Mouse (Mus musculus): Measurements from ENCODE around the gene Timm8a2.

The Timm8a2 gene

GRCm38 (mm10) chr14:122011768-122012167, 22.7 kb upstream of the Timm8a2 start:
- DNase-seq (ENCODE audit: low read depth, low spot score): no peak

- DNase-seq (ENCODE audit: low read depth, low spot score): no peak
Measured at GRCm38 (mm10) chr14:122012193-122012592, 22.3 kb upstream of the Timm8a2 start.

GRCm38 (mm10) chr14:122012814-122013213, 21.7 kb upstream of the Timm8a2 start:
- DNase-seq (ENCODE audit: low read depth, low spot score): no peak

GRCm38 (mm10) chr14:122013417-122013951, 21.0 kb upstream of the Timm8a2 start:
- DNase-seq (ENCODE audit: low read depth, low spot score): no peak

GRCm38 (mm10) chr14:122017958-122018357, 16.5 kb upstream of the Timm8a2 start:
- no peak for DNase-seq (ENCODE audit: low read depth, low spot score)

GRCm38 (mm10) chr14:122019389-122019788, 15.1 kb upstream of the Timm8a2 start:
- DNase-seq (ENCODE audit: low read depth, low spot score): no peak

- DNase-seq (ENCODE audit: low read depth, low spot score): no peak
Measured at GRCm38 (mm10) chr14:122020567-122020966, 13.9 kb upstream of the Timm8a2 start.

- DNase-seq (ENCODE audit: low read depth, low spot score): no peak
Measured at GRCm38 (mm10) chr14:122023054-122023453, 11.4 kb upstream of the Timm8a2 start.

- no peak for DNase-seq (ENCODE audit: low read depth, low spot score)
Measured at GRCm38 (mm10) chr14:122023928-122024327, 10.5 kb upstream of the Timm8a2 start.

- DNase-seq (ENCODE audit: low read depth, low spot score): no peak
Measured at GRCm38 (mm10) chr14:122028926-122029745, 5.3 kb upstream of the Timm8a2 start.

- no peak for DNase-seq (ENCODE audit: low read depth, low spot score)
Measured at GRCm38 (mm10) chr14:122029851-122030250, 4.6 kb upstream of the Timm8a2 start.

GRCm38 (mm10) chr14:122032045-122032444, 2.4 kb upstream of the Timm8a2 start:
- DNase-seq (ENCODE audit: low read depth, low spot score): no peak

GRCm38 (mm10) chr14:122035181-122035580, 707 bp downstream of the Timm8a2 start:
- DNase-seq (ENCODE audit: low read depth, low spot score): no peak

- DNase-seq (ENCODE audit: low read depth, low spot score): no peak
Measured at GRCm38 (mm10) chr14:122035860-122036259, 1.4 kb downstream of the Timm8a2 start.

GRCm38 (mm10) chr14:122038874-122039647, 4.6 kb downstream of the Timm8a2 start:
- no peak for DNase-seq (ENCODE audit: low read depth, low spot score)

GRCm38 (mm10) chr14:122041413-122041825, 6.9 kb downstream of the Timm8a2 start:
- no peak for DNase-seq (ENCODE audit: low read depth, low spot score)

GRCm38 (mm10) chr14:122042142-122042694, 7.7 kb downstream of the Timm8a2 start:
- DNase-seq (ENCODE audit: low read depth, low spot score): no peak

- DNase-seq (ENCODE audit: low read depth, low spot score): no peak
Measured at GRCm38 (mm10) chr14:122047784-122048183, 13.3 kb downstream of the Timm8a2 start.

GRCm38 (mm10) chr14:122048816-122049215, 14.3 kb downstream of the Timm8a2 start:
- DNase-seq (ENCODE audit: low read depth, low spot score): no peak

GRCm38 (mm10) chr14:122052896-122053635, 18.6 kb downstream of the Timm8a2 start:
- DNase-seq (ENCODE audit: low read depth, low spot score): no peak

GRCm38 (mm10) chr14:122056871-122057270, 22.4 kb downstream of the Timm8a2 start:
- no peak for DNase-seq (ENCODE audit: low read depth, low spot score)
